Mouse (Mus musculus) heart, adult 9 months (tissue): ENCODE measurements around the gene Gm12394.
"Not testable (repeated sequence)": the region's sequence is repeated elsewhere in the genome, so short reads cannot be mapped to it uniquely, and the experiment has no call there.

Experiments used
- DNase-seq, 2 experiments: peaks; one replicate each; pipeline ENCODE4 v3.0.0; 2022; ENCODE audit warnings: low spot score in 2 of 2

The Gm12394 gene

DNA sequence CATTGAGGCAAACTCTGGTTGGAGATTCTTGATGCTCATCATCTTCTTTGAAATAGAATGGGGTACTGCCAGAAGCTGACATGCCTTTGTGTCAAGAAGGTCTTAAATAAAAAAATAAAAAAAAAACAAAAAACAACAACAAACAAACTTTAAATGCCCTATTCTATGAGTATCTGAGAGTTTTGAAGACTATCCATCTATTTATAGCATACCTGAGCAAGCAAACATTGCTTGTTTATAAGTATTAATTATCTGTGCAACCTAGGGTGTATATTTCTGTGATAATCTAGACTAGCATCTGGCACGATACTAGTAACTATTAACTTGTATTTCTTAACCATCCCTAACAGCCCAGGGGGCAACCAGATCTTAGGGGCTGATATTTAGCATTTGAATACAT lies at the start of gene Gm12394:
Gene Gm12394 (minus strand): TSS at position 101 of the 400 bp plus-strand sequence.
- DNase-seq: not testable (repeated sequence)

DNA sequence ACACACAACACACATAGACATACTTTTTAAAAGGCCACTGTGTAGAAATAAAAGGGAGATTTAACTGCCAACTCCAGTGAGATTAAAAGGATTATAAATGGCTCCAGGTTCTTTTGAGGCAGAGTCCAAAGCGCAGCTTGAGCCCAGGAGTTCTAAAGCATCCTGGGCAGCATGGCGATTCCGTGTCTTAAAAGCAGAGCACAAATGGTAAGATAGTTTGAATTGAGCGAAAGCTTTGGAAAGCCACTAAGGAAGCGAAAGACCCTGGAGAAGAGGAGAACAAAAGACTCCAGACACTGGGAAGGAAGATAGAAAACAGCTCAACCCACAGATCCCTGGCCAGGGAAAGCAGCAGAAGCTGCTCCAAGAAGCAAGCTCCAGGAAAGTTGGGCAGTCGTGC lies 48.4 kb upstream of the Gm12394 start:
- DNase-seq: no peak

DNA sequence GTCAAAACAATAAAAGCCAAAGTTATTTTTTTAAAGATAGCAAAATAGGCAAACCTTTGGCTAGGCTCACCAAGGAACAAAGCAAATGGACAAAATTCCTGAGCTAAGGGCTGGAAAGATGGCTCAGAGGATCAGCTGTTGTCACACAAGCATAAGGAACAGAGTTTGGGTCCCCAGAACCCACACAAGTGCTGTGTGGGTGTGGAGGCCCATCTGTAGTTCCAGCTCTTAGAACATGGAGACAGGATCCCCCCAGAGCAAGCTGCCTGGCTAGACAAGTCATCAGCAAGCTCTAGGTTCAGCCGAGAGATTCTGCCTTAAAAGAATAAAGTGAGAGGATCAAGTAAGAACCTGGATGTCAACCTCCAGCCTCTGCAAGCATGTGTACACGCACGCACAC lies 48.0 kb upstream of the Gm12394 start:
- no peak for DNase-seq

DNA sequence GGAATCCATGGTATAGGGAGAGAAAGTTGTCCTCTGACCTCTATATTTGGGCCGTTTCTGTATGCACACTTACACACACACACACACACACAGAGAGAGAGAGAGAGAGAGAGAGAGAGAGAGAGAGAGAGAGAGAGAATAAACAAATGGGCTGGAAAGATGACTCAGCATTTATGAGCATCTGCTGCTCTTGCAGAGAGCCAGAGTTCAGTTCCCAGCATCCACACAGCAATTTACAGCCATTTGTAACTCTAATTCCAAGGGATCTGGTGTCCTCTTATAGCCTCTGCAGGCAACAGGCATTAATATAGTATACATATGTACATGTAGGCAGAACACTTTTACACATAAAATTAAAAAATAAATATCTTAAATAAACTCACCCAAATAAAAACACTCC lies 47.4 kb upstream of the Gm12394 start:
- DNase-seq: no peak

DNA sequence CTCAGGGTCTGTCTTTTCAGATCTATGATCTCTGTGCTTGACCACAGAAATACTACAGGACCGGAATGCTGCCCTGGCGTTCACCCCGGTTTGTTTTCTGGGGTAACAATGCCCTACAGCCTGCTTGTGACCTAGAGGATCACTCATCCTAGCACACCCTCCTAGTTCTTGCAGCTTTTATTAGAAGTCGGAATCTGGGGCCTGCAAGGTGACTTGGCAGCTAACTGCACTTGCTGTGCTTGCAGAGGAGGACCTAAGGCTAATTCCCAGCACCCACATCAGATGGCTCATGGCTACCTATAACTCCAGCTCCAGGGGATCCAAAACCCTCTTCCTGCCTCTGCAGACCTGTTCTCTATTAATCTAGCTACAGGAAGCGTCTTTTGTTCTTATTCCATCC lies 46.2 kb upstream of the Gm12394 start:
- no peak for DNase-seq

DNA sequence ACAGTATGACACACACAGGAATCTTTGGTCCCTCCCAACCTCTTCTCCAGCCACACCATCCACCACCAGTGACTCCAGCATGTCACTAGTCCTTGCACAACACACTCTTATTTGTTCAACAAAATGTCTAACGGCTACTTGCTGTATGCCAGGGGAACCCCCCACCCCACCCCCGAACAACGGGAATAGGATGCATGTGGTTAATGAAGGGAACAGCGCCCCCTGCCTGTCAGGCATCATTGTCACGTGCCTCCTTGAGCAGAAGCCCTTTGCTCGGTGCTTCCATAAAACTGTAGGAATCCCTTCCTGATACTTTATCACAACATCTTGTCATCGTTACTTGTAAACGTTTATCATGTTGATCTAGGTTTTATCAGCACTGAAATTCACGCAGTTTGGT lies 45.6 kb upstream of the Gm12394 start:
- DNase-seq: no peak

DNA sequence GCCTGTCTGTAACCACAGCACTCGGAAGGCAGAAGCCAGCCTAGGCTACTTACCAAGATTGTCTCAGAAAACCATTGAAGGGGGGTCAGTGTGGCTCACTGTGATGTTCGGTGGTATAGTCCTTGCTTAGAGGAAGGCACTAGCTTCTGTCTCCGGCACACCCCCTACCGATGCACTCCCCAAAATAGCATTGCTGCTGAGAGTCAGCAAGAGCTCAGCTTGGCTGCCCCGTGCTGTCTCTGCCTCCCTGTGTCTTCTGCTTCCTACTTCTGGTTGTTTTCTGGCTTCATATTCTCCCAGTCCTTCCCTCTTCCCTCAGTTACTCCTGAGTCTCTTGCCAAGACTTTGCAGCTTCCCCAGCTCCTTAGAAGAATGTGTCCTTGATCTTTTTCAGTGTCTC lies 44.3 kb upstream of the Gm12394 start:
- DNase-seq: no peak

DNA sequence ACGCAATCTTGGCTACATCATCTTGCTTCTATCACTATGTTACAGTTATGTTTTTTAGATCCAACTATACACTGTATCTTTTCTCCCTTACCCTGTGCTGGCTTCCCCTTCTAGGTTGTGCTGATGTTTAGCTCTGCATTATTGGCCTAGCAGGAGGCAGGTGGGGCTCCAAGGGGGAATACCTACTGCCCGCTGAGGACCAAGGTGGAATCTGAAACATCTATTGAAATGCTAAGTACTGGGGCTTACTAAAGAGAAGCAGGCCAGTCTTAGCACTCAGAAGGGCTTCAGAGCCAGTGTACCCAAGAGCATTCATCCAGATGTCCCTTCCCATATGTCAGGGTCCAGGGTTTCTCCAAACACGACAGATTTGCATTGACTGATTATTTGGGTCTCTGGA lies 42.3 kb upstream of the Gm12394 start:
- no peak for DNase-seq

DNA sequence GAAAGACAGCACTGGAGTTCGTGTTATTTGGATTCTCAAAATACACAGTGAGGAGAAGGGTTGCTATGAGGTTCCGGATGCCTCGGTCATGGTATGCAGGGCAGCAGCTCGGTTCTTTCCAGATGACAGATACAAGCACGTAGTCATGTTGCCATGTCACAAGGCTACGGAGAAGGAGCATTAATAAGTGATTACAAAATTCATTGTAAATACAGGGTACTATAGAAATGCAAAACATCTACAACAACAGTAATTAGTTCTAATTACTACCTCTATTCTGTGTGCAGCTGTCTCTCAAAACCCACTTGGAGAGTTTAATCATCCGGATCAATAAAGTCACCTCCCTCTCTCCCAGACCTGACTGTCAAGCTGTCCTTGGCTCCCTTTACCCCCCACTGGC lies 38.5 kb upstream of the Gm12394 start:
- DNase-seq: no peak

DNA sequence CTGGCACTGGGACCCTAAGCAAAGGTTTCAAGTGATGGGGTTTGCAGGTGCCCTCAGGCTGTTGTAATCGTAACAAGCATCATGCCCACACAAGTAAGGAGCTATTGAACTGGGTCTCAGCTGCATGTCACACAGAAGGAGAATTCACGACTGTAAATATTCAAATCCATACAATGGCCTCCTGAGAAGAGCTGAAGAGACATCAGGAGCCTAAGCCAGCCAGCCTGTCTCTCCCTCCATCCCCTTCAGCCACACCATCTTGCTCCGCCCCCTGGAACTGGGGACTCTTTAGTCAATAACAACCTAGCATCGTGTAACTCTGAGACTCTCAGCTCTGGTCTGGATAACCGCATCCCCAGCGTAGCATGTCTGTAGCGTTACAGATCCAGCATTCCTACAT lies 34.6 kb upstream of the Gm12394 start:
- DNase-seq: no peak

DNA sequence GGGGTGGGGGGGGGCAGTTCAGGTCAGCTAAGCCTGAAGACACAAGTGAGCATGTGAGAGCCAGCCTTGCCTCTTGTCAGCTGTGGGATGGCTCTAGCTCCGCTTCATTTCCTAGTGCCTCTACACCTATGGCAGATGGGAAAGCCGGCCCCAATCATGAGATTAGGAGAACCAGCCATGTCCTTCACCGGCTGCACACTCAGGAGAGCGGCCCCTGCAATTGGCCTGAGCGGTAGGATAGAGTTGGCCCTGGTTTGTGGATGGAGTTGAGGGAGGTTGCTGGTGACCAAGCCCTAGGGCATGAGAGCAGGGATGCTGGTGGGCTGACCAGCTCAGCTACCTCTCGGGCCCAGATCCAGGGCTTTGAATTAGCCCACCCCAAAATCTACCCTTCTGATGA lies 32.2 kb upstream of the Gm12394 start:
- DNase-seq: no peak

DNA sequence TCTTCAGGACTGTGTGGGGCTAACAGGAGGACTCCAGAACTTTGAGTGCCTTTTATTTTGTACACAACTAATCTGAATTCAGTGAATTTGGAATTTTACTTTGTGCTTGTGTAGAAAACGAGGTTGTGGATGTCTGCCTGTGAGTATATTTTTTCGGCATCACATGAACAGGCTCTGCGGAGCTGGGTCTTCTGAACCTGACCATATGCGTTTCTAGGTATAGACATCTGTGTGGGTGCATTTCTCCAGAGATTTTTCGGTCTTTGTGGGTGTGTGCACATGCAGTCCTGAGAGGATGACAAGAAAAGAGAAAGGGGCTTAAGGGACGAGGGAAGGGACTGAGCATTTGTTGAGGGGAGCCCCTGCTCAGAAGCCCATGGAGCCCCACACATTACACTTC lies 30.4 kb upstream of the Gm12394 start:
- no peak for DNase-seq

DNA sequence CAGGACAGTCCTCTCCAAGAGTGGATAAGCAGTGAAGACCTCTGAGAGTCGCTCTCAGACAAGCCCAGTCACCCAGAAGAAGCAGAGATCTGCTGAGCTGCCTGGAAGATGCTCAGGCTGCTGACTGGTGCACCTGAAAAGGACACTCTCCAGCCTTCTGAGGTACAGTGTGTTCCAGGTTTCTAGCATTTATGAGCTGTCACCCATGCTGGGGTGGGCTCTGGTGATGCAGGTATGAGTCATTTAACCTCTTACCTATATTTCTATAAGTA lies 24.0 kb upstream of the Gm12394 start:
- no peak for DNase-seq

DNA sequence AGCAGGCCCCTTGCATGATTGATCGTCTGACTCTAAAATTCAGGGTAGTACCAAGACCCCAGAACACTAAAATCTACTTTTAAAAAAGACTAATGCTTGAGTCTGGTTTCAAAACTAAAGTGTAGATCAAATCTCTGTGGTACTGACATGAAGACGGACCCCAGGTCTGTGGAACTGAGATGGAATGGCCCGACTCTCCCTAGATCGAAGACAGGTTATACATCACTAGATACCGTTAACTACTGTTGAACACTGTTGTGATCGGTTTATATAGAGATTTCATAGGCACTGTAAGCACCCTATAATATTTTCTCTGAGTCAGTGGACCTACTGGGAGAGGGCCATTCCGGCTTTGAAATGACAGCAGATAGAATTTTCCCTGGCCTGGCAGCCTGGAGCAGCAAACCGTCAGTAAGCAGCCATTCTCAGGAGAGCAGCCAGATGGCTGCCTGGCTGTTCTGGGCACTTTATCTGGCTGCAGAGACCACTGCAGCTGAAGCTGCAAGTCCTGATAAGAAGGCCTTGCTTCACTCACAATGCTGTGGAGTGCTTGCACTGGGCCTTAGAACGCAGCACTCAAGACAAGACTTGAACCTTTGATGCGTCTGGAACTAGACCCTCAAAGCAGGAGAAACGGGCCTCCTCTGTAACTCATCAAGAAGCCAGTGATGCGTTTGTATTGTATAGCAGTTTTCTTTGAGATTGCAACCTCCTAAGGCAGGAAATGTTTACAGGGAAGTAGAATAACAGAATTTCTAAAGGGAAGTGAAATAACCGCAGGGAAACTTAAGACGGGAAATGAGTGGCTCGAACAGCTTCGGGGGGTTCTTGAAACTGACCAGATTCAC lies 23.5 kb upstream of the Gm12394 start:
- no peak for DNase-seq

DNA sequence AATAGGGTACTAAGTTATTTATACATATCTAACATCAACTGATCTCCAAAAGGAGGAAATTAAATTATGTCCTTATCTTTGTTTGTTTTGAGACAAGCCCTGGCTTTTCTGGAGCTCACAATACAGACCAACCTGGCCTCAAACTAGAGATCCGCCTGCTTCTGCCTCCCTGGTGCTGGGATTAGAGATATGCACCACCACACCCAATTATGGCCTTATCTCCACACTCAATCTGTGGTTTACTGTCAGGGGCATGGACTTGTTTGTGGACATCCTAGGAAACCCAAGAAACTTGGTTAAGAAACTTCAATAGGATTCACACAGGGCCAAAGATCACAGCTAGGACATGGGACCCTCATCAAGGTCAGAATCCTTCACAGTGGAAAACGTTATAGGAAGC lies 21.1 kb upstream of the Gm12394 start:
- DNase-seq: no peak

DNA sequence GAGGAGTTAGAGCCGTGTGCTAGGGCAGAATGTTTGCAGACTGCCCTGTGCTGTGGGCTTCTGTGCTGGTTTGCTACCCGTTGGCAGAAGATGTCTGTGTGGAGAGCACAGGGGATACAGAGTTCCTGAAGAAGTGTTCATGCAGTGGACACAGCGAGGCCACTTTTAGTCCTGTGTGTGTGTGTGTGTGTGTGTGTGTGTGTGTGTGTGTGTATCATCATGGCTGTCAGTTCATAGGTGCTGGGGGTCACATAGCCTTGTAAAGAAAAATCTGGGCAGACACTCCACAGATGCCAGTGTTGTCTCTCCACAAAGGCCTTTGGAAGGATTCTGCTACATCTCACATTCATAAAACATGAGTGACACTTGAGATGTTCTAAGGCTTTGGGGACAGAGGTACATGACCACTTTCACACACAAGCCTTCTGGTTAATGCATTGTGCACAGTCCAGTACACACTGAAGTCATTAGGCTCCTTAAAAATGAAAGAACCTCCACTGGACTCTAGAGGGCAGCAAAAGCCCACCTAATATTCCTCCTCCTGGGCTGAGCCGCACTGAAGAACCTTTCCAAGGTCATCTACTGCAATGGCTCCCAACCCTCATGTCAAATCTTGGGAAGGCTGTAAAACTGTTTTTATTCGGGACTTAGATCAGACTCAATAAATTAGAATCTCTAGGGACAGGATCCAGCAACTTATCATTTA lies 20.2 kb upstream of the Gm12394 start:
- peak; percentile 24 to 44 for DNase-seq

DNA sequence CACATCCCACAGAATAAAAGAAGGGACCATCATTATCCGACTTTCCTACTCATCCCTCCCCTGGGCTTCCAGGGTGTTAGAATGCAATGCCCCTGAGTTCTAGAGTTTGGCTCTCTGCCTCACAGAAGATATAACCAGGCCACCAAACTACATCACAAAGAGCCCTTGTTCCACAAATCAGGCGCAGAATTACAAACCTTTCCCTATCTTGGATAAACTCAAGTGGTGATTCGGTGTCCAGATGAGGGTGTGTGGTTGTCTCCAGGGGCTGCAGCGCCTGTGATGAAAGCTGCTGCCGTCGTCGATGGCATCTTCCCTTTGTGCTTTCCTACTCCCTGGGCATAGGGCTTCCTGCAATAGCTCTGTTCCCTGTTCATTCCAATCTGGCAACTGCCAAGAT lies 17.6 kb upstream of the Gm12394 start, which contains the start of gene Fam205c:
Gene Fam205c (minus strand): TSS at position 101 of the 400 bp plus-strand sequence.
- DNase-seq: no peak

DNA sequence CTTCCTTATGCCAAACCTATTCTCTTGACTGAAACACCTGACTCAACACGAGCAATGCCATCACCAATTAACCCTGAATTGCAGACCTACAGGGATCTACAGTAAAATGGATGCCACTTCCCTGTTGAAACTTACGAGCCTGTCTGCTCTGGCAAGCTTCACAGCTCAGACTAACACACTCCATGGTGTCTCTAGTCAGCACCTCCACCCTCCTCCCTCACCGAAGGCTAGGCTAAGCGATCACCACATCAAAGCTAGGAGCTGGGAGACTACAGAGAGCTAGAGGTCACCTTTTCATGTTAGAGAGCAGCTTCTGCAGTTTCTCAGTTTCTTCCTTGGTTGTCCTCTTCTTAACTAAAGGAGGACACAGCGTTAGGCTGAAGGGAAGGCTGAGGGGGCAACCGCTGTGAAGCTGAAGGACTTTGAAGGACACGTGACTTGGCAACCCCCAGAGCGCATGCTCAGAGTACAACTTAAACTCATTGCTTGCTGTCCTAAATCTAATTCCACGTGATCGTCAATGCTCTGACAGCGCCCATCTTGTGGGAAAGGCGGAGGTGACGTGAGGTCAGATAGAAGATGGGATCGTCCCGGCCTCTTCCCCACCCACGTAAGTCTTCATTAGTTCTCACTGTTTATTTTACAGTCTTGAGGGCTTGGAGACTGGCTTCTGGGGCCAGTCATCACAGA lies 16.3 kb upstream of the Gm12394 start:
- DNase-seq: peak in 1 of 2 experiments; percentile 6

DNA sequence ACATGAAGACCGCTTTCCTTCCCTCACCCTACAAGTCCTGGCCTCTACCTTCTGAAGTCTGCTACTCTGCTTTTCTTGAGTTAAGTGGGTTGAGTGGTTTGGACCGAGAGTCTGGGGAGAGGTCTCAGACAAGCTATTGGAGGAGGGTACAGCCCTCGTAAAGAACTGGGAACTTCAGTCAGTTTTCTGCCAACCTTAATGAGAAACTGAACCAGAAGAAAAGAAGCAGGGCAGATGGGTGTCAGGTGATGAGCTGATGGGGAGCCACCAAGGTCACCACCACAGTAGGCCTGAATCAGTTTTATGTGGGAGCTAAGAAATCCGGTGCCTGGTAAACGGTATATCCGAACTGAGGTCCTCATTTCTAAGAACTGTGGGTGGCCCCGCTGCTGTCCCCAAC lies 15.6 kb upstream of the Gm12394 start:
- no peak for DNase-seq

DNA sequence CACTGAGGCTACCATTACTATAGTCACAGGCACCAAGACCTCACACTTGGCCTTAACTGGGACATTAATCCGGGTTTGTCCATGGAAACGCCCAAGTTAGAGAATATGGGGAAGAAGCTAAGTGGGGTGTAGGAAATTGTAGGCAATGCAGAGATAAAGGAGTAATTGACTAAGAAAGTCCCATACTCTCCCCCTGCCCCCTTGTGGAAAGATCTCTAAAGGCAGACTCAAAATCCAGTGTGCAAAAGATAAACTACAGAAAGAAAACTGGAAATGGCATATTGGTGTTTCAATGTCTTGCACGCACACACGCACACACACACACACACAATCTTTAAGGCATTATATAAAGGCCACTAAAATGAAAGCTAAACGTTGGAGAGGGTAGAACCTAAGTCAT lies 14.2 kb upstream of the Gm12394 start:
- no peak for DNase-seq

DNA sequence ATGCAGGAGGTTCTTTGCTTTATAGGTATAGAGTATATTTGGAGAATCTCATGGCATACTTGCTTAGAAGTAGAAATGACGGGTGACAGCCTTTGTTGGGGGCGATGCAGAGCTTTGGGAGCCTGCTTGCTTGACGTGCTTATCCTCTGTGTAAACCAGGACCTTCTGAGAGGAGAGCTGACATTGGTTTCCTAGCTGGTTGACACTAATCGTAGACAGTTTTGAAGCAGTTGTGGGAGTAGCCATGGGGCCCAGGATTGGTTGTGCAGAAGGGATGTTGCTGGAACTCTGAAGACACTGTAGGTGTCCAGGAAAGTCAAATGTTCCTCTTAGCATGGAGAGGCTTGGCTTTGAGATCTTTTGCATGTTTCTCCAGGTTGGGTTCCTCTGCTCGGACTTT lies 11.6 kb upstream of the Gm12394 start:
- DNase-seq: no peak

DNA sequence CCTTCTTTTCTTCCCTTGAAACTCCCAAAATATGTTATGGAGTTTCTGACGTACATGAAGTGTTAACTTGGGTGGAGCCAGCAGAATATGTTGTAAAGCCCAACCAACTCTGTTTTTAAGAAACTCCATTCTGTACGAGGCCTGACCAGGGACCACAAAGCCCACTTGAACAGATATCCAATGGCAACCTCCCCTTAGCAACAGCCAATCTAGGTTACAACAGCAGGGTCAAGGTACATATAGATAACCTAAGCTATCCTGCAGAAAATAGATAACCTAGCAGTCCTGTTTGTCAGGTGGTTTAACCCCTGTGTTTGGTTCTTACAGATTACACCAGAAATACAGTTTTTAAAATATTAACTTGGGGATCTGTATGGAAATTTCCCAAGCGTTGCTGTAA lies 10.8 kb upstream of the Gm12394 start:
- DNase-seq: no peak

DNA sequence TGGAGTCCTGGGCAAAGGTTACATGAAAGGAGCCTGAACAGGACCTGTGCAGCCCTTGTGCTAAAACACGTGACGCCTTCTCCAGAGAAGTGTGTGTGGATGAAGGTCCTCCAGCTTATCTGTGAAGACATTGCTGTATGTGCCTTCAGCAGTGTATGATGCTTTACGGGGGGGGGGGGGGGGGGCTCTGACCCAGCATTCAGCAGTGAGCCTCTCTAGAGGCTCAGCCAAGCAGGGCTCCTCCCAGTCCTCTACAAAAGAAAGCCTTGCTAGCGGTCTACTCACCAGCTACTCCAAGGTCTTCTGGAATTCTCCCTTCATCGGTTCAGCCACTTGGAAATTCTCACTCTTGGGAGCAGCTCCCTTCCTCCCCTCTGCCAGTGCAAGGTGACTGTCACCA lies 6.9 kb upstream of the Gm12394 start:
- not testable (repeated sequence) for DNase-seq
